Mouse (Mus musculus) ES-E14 (cell line): Measurements from ENCODE around the gene Shisa9. TPM values are rescaled to one million over a fixed set of nuclear protein-coding genes. Genes with fewer than 3 reads are reported as not detected.

Experiments used
- DNase-seq: peaks from one replicate; pipeline ENCODE4 v3.0.0-alpha.2; 2013; ENCODE audit warnings: low read depth, low spot score
- H3K27ac ChIP-seq: 2 replicates; pipeline ENCODE4 v1.5.1; 2012; ENCODE audit warnings: low read depth, mild to moderate bottlenecking, low read length, moderate library complexity, mixed read lengths; ENCODE audit not compliant: poor library complexity, insufficient read depth, severe bottlenecking
- H3K36me3 ChIP-seq: 2 replicates; pipeline ENCODE4 v1.6.1; 2012; ENCODE audit warnings: mild to moderate bottlenecking, low read length, moderate library complexity, mixed read lengths; ENCODE audit not compliant: control insufficient read depth, poor library complexity, insufficient read depth, severe bottlenecking
- H3K4me1 ChIP-seq, 2 experiments: fragments of 150-350 bp in 1 of 2; sonication (generic) in 1 of 2; 2 replicates each; pipeline ENCODE4 v1.6.1; 2012; ENCODE audit warnings: low read length in 2 of 2, mild to moderate bottlenecking in 1 of 2, mixed read lengths in 1 of 2; ENCODE audit not compliant: control insufficient read depth in 2 of 2, insufficient read depth in 2 of 2, poor library complexity in 1 of 2
- H3K4me3 ChIP-seq, 2 experiments: fragments of 150-350 bp in 1 of 2; sonication (generic) in 1 of 2; 2 replicates each; pipeline ENCODE4 v1.5.1; 2012; ENCODE audit warnings: low read length in 2 of 2, low read depth in 1 of 2, mild to moderate bottlenecking in 1 of 2, mixed read lengths in 1 of 2; ENCODE audit not compliant: insufficient read depth in 1 of 2, poor library complexity in 1 of 2, severe bottlenecking in 1 of 2
- H3K9ac ChIP-seq: 2 replicates; pipeline ENCODE4 v1.6.1; 2012; ENCODE audit warnings: low read depth, mild to moderate bottlenecking, low read length, mixed read lengths; ENCODE audit not compliant: poor library complexity, insufficient read depth, severe bottlenecking
- H3K9me3 ChIP-seq: fragments of 150-350 bp; sonication (generic); 2 replicates; pipeline ENCODE4 v1.6.1; 2012; ENCODE audit warnings: low read depth, mild to moderate bottlenecking, low read length; ENCODE audit not compliant: control insufficient read depth, insufficient read depth
- CHD2 ChIP-seq: IDR thresholded peaks from 2 replicates; pipeline ENCODE4 v1.6.1; 2014; ENCODE audit warnings: mild to moderate bottlenecking, low read depth, low read length, inconsistent platforms
- HCFC1 ChIP-seq: IDR thresholded peaks from 2 replicates; pipeline ENCODE4 v1.6.1; 2012; ENCODE audit warnings: low read length, inconsistent platforms, borderline replicate concordance; ENCODE audit not compliant: insufficient read depth
- MAFK ChIP-seq: IDR thresholded peaks from 2 replicates; pipeline ENCODE4 v1.6.1; 2014; ENCODE audit warnings: mild to moderate bottlenecking, low read depth, low read length, inconsistent platforms; ENCODE audit not compliant: insufficient read depth
- ZC3H11A ChIP-seq: IDR thresholded peaks from 2 replicates; pipeline ENCODE4 v1.6.1; 2012; ENCODE audit warnings: low read depth, mild to moderate bottlenecking, inconsistent platforms, low read length, borderline replicate concordance
- ZNF384 ChIP-seq: IDR thresholded peaks from 2 replicates; pipeline ENCODE4 v1.6.1; 2012; ENCODE audit warnings: low read depth, low read length, inconsistent platforms
- in situ Hi-C, 2 experiments: fragments of 600-800 bp; cut with MboI; formaldehyde crosslinking; loops; one replicate each; pipeline ENCODE4 v1.15.1; 2025; ENCODE audit warnings: low sequenced_read_pairs in 2 of 2, inconsistent platforms in 1 of 2; ENCODE audit not compliant: unreplicated experiment in 2 of 2
- total RNA-seq: library from RNA; depleted of rRNA; stranded (reverse); fragments of 300-350 nt; gene quantifications from 2 replicates; pipeline ENCODE4 v1.2.3, GENCODE M21; 2012

The Shisa9 gene
- total RNA-seq, 1 experiment: not detected

- H3K4me3 ChIP-seq: no peak overlapping the region
- H3K27ac ChIP-seq: no peak overlapping the region
- in situ Hi-C loops: no loop called here
- H3K9ac ChIP-seq: no peak overlapping the region
- no peak for DNase-seq
- H3K9me3 ChIP-seq: no peaks in the 10 kb centered on the region
- no peak for TF ChIP-seq ZC3H11A
- TF ChIP-seq CHD2: no peak
- no peak for TF ChIP-seq MAFK
- TF ChIP-seq ZNF384: no peak
- no peaks in the 10 kb centered on the region for H3K36me3 ChIP-seq
- H3K4me1 ChIP-seq: no peaks in the 10 kb centered on the region
These were observed 131.3 kb downstream of the Shisa9 start for GRCm38 (mm10) chr16:12115040-12115856.

GRCm38 (mm10) chr16:12116926-12117325 lies 133.0 kb downstream of the Shisa9 start:
- H3K9ac ChIP-seq: no peak overlapping the region
- no peaks in the 10 kb centered on the region for H3K4me1 ChIP-seq
- DNase-seq: no peak
- H3K9me3 ChIP-seq: no peaks in the 10 kb centered on the region
- H3K27ac ChIP-seq: no peak overlapping the region
- H3K4me3 ChIP-seq: no peak overlapping the region
- TF ChIP-seq MAFK (no peak), HCFC1 (no peak), ZNF384 (no peak), ZC3H11A (no peak), CHD2 (no peak)
- in situ Hi-C loops: no loop called here
- H3K36me3 ChIP-seq: no peaks in the 10 kb centered on the region

DNA sequence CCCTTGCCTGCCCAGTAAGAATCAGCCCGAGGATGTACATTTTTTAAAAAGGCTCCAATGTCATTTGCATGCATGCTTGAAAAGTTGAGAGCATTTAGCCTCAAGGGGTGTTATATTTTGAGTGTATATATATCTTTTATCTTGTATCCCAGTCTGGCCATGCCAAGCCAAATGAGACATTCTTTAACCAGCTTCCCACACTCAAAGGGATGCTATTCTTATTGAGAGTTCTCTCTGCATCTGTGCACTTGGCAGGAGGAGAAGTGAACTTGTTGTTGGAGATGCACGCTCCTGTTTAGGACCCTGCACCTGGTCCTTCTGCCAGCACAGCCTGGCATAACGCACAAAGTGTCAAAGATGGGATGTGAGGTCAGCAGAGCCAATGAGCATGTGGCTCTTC lies 135.6 kb downstream of the Shisa9 start:
- H3K27ac ChIP-seq: no peak overlapping the region
- no peak overlapping the region for H3K9ac ChIP-seq
- TF ChIP-seq HCFC1 (no peak), MAFK (no peak), ZNF384 (no peak)
- no peak overlapping the region for H3K4me3 ChIP-seq
- H3K9me3 ChIP-seq: no peaks in the 10 kb centered on the region
- no peak for DNase-seq
- no peaks in the 10 kb centered on the region for H3K36me3 ChIP-seq
- H3K4me1 ChIP-seq: no peaks in the 10 kb centered on the region
- in situ Hi-C loops: no loop called here

DNA sequence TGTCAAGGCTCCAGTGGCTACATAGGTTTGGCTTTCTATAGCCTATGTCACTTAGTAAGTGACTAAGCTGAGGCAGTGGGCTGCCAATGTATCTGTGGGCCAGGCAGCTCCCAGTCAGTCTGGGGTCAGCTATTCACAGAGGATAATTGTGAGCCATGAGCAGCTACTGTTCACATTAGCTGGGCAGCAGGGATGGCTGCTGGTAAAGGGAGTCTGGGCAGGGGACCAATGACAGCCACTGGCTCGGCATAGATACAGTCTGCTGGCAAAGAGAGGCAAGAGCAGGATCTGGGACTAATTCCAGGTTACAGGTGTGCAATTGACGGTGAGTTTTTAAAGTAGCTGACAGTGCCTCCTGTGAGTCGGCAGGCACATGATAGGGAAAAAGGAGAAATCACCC lies 145.9 kb downstream of the Shisa9 start:
- H3K4me1 ChIP-seq: peaks cover 0 to 2% of the 10 kb centered on the region in 2 experiments; a peak in 1 of 4 replicates
- in situ Hi-C loops: no loop called here
- H3K36me3 ChIP-seq: no peaks in the 10 kb centered on the region
- H3K27ac ChIP-seq: no peak overlapping the region
- H3K4me3 ChIP-seq: no peak overlapping the region
- H3K9ac ChIP-seq: no peak overlapping the region
- DNase-seq: no peak
- TF ChIP-seq ZNF384 (no peak), MAFK (no peak), CHD2 (no peak), HCFC1 (no peak), ZC3H11A (no peak)
- H3K9me3 ChIP-seq: no peaks in the 10 kb centered on the region

DNA sequence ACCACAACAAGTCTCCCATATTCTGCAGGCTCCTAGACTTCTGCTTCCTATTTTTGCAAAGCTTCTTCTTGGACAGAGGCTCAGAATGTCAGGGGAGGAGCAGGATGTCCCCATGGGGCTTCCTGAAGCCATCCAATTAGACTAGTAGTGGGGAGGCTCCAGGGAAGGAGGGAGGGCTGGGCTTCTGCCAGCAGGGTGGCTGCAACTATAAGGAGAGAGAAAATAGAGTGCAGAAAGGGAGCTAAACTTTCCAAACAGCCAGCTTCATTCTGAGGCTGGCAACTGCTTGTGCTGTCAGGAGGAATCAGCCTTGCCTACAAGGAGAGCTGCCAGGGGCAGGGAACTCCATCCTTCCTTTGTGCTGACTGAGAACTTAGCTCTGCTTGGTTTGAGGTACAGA lies 162.8 kb downstream of the Shisa9 start:
- no peak overlapping the region for H3K9ac ChIP-seq
- H3K4me3 ChIP-seq: no peak overlapping the region
- H3K4me1 ChIP-seq: no peaks in the 10 kb centered on the region
- no peak for TF ChIP-seq ZNF384
- TF ChIP-seq HCFC1: no peak
- TF ChIP-seq MAFK: no peak
- TF ChIP-seq ZC3H11A: no peak
- TF ChIP-seq CHD2: no peak
- H3K36me3 ChIP-seq: no peaks in the 10 kb centered on the region
- in situ Hi-C loops: no loop called here
- no peak overlapping the region for H3K27ac ChIP-seq
- DNase-seq: no peak
- no peaks in the 10 kb centered on the region for H3K9me3 ChIP-seq
